Mouse (Mus musculus) layer of hippocampus, adult 8-10 months (tissue): ENCODE measurements around the gene Fam171a1. TPM values are rescaled to one million over a fixed set of nuclear protein-coding genes. Genes with fewer than 3 reads are reported as not detected.

Experiments
- DNase-seq, 2 experiments: peaks; one replicate each; pipeline ENCODE4 v3.0.0; 2022; ENCODE audit warnings: low spot score in 2 of 2
- microRNA-seq, 2 experiments: library from miRNA; unstranded; fragments of <30 nt; microRNA quantifications; one replicate each; pipeline ENCODE4 v1.2.0; 2022
- total RNA-seq, 4 experiments: library from RNA; stranded (reverse); gene quantifications; 2 replicates each; pipeline ENCODE4 v1.2.4; 2022

The Fam171a1 gene
- total RNA-seq, 4 experiments from 2014 or later = 69.5 to 76.2 (median 72.9) TPM

- DNase-seq = no peak
Measured at GRCm38 (mm10) chr2:3251309-3251708, 137.3 kb downstream of the Fam171a1 start.

- no peak for DNase-seq
Measured at GRCm38 (mm10) chr2:3266466-3266865, 152.4 kb downstream of the Fam171a1 start.

- no peak for DNase-seq
Measured at GRCm38 (mm10) chr2:3267879-3268278, 153.9 kb downstream of the Fam171a1 start.

GRCm38 (mm10) chr2:3273349-3273748, 159.3 kb downstream of the Fam171a1 start:
- DNase-seq = no peak

GRCm38 (mm10) chr2:3276106-3276505, 162.1 kb downstream of the Fam171a1 start:
- DNase-seq = no peak

Small RNA genes lying within 50 kb of the gene (microRNA-seq; reads per million reads assigned to microRNA genes)
- 0 reads per million in 2 experiments for gene Gm27306

Other genes starting within 250 kb of the Fam171a1 start
- gene Nmt2, start 170.0 kb downstream of the Fam171a1 start, total RNA-seq = 10 to 100 TPM; 80.8 to 96.6 (median 88.5) TPM
- gene Rpp38, start 218.4 kb downstream of the Fam171a1 start, total RNA-seq = 10 to 100 TPM in 2 of 4 experiments, 1 to 10 TPM in 2; 8.3 to 14.4 (median 10.2) TPM
- 1 to 10 TPM in 3 of 4 experiments, under 1 TPM in 1; 0.68 to 2.0 (median 1.4) TPM for gene Acbd7, start 221.9 kb downstream of the Fam171a1 start, total RNA-seq